Mouse (Mus musculus): Measurements from ENCODE around the gene Mgrn1. TPM values are rescaled to one million over a fixed set of nuclear protein-coding genes. Genes with fewer than 3 reads are reported as not detected.

Gene Mgrn1
- total RNA-seq, 2 experiments from 2014 or later: 88.0 to 106 TPM

GRCm38 (mm10) chr16:4940311-4940850 lies 54.3 kb downstream of the Mgrn1 start:
- no peak for DNase-seq

GRCm38 (mm10) chr16:4941016-4941415 lies 55.0 kb downstream of the Mgrn1 start:
- DNase-seq: no peak

- no peak for DNase-seq
Observed at GRCm38 (mm10) chr16:4942868-4943267, 56.8 kb downstream of the Mgrn1 start.

GRCm38 (mm10) chr16:4943431-4943830 lies 57.4 kb downstream of the Mgrn1 start:
- DNase-seq: no peak

DNA sequence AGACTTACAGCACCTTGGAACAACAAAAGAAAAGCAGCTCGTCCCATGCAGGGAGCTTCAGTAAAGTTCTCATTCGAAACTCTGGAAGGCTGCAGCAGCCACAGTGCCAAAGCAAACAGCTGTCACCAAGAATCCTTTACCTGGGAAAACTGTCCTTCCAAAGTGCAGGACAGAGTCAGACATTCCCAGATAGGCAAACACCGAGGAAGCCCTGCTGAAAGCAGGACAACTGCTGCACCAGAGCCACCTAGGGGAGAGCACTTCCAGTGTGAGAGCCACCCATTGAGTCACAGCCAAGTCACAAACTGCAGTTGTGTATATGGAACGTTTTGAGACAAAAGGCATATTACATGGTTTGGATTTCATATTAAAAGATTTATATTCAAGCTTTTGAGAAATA lies 59.4 kb downstream of the Mgrn1 start:
- DNase-seq: no peak

DNA sequence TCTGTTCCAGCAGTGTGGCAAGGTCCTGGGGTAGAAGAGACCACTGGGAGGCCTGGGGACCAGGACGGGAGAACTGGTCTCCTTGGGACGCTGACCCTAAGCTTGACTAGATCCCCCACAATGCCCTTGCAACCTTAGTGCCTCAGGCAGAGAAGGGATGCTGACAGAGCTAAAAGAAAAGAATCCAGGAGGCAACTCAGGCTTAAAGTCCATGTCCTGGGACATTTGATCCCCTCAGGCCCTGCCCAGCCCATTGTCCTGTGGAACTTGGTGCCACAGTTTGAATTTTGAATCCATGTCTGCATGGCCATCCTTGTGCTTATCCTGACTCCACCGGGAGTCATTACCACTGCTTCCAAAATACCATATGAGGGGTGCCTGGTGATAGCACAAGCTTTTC lies 60.1 kb downstream of the Mgrn1 start:
- DNase-seq: no peak

- no peak for DNase-seq
Observed at GRCm38 (mm10) chr16:4947378-4947777, 61.3 kb downstream of the Mgrn1 start.

GRCm38 (mm10) chr16:4956609-4957008 lies 70.6 kb downstream of the Mgrn1 start:
- DNase-seq: no peak

DNA sequence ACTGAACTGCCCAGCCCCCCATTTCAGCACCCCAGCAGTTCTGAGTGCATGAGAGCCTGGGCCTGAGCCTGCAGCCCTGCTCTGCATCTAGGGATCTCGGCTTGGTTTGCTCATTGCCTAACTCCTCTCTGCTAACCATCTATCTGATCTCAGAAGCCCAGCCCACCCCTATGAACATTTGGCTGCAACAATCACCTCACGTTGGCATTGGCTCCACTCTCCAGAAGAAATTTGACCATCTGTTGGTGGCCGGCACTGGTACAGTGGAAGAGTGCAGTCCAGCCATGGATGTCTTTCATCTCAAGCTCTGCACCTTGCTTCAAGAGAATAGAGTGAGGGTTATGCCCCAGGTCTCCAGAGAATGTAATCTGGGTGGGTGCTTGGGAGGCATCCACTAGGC lies 71.4 kb downstream of the Mgrn1 start:
- no peak for DNase-seq

- no peak for DNase-seq
Observed at GRCm38 (mm10) chr16:4960260-4960659, 74.2 kb downstream of the Mgrn1 start.

DNA sequence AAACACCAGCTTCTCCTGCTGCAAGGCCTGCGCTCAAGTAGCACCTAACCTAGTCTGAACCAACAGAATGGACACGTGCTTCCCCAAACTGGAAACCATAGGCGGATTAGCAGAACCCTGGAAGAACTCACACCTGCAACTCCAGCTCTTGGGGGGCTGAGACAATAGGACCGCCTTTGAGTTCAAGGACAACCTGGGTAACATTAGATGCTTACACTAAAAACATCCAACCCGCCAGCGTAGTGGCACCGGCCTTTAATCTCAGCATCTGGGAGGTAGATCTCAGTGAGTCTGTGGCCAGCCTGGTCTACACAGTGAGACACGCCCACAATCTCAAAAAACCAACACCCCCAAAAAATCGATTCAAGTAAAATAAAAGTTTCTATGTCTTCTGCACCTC lies 77.3 kb downstream of the Mgrn1 start:
- no peak for DNase-seq

DNA sequence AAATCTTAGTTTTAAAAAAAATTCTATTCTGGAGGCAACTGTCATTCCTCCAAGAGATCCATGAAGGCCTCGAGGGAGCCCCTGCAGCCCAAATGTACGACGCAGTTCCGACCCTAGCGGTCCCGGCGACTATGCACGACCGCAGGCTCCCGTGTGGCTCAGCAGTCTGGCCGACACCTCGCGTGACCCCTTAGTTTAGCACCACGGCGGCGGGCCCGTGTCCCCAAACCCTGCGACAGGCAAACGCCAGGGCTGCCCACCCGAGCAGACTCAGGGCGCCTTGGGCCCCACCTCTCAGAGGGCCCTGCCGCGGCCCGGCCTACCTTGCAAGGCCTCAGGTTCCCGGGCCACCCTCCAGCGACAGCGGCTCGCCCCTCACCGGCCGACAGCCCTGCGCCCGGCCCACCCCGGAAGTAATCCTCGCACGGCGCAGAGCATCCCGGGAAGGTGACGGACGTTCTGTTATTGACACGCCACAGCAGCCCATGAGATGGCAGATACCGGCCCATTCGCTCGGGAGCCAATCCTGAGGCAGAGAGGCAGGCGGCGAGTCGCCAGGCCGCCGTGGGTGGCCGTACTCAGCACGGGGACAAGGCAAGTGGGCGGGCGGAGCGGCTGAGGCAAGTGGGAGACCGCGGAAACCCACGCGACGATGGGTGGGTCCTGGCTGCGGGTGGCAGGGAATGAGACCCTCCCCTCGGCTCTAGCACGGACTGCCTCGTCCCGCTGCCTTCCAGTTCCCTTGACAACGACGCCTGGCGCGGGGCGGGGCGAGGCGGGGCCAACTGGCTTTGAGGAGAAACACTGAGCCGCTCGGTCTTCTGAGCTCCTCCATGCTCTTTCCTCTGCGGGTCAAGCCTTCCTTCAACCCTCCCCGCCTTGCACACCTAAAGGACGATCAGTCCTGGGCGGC lies 78.0 kb downstream of the Mgrn1 start, which contains the start of gene Anks3:
Anks3 (minus strand) TSS at position 409 of the 913 bp plus-strand sequence.
- DNase-seq: peak; percentile 98

DNA sequence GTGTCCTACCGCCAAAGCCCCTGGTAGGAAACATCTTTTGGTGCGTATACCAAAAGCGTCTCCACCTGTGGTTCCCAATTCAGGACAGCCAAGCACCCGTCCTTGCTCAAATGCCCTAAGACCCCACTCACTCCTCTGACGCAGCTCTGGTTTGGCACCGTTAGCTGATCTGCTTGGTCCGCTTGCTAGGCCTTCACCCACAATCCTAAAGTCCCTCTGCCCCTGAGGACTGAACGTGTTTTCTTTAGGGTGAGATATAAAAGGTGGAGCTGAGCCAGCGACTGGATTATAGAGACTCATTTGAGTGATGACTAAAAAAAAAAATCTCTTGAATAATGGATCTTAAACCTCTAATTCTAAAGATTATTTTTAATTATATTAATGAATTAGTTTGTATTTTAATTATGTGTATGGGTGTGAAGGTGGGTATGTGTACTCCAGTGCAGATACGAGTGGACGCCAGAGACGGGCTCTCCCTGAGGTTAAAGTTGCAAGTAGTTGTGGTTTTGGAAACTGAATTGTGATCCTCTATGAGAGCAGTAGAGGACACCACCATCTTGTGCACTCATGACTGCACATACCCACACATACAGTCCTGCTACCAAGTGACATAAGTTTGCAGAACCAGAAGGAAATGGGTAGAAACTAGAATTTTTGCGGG lies 78.8 kb downstream of the Mgrn1 start:
- no peak for DNase-seq

GRCm38 (mm10) chr16:4965392-4966129 lies 79.5 kb downstream of the Mgrn1 start:
- no peak for DNase-seq

DNA sequence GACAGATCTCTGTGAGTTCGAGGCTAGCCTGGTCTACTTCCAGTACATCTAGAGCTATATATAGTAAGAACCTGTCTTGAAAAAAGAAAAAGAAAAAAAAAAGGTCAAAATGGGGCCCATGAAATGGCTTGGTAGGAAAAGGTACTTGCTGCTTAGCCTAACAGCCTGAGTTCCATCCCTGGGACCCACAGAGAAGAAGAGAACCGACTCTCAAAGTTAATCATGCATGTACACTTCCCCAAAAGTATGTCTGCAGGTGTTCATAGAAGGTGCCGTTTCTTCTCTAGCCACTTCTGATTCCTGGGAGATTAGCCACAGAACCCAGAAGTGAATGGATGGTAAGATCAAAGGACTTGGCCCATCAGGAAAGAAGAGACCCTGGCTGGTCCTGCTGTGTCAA lies 82.4 kb downstream of the Mgrn1 start:
- no peak for DNase-seq

DNA sequence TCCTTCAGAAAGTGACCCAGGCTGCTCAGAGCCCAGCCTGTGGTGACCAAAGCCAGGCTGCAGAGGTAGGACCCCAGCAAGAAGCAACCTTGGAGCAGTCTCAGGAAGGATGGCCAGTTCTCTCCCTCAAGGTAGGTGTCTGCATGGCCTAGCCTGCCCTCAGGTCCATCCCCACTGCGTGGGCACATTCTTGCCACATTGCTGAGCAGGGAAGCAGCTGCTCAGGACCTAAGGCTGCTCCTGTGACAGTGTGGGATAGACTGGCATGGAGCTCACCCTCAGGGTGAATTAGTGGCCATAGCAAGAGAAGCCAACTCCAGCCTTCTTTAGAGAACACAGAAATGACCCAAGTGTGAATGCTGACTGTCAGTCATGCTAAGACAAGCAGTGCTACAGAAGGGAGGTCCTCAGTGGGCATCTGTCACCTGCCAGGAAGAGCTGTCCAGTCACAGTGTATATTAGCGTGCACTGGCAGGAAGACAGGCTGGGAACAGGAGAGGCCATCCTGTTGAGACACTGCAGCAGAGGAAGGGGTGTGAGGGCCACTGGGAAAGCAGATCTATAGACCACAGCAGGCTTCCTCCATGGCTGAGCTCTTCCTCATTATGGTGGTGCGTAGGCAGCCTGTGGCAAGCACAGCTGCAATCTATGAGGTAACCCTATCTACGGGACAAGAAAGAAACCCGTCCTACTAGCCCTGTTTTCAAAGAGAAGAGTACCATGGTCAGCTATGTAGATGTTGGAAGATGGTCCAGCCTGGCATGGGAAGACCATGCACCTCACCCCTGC lies 83.2 kb downstream of the Mgrn1 start:
- no peak for DNase-seq

DNA sequence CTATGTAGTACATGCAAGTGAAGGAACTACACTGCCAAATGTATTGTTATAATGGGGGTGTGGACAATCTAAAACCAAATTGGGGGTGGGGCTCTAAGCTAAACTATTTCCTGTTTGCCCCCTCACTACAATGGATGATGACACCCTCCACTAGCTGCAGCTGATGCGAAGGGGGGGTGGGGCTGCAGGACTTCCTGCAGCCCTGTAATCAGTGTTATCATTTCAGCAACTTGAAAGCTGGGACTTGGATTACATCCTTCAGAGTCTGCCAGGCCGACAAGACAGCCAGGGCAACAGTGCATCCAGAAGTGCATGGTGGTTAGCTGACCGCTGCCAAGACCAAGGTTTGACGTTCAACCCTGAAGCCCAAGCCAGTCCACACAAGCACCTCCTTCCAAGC lies 85.6 kb downstream of the Mgrn1 start:
- DNase-seq: no peak

DNA sequence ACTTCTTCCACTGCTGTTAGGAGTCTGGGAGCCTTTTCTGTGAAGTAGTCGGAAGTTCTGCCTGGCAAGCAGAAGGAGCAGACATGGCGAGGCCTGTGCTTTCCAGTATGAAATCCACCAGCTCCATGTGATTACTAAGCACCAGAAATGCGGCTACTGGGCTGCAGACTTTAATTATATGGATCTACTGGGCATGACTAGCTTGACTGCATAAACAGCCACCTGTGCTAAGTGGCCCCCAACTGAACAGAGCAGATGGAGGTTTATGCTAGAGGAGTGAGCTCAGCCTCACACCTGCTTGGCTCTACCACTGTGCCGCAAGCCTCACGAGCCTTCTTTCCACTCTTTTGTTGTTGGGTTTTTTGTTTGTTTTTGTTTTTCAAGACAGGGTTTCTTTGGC lies 88.5 kb downstream of the Mgrn1 start:
- no peak for DNase-seq

GRCm38 (mm10) chr16:4976180-4976579 lies 90.1 kb downstream of the Mgrn1 start:
- DNase-seq: no peak

- DNase-seq: no peak
Observed at GRCm38 (mm10) chr16:4978275-4979051, 92.4 kb downstream of the Mgrn1 start.

Measured in adrenal gland, postnatal 10 days (tissue).